Mouse (Mus musculus) hindbrain, embryonic 10.5 days (tissue): ENCODE data around the gene Pitpnm2. TPM values are rescaled to one million over a fixed set of nuclear protein-coding genes. Genes with fewer than 3 reads are reported as not detected.
A peak's percentile ranks its signal among the peaks of the same experiment; 100 is the strongest.

Experiments
- DNase-seq: peaks from one replicate; pipeline ENCODE4 v3.0.0-alpha.2; 2017; ENCODE audit warnings: low spot score
- H3K27ac ChIP-seq: fragments of 300-500 bp; sonication (generic); 2 replicates; pipeline ENCODE4 v1.5.1; 2016; ENCODE audit warnings: mild to moderate bottlenecking, moderate library complexity
- H3K27me3 ChIP-seq: fragments of 300-500 bp; sonication (generic); 2 replicates; pipeline ENCODE4 v1.6.1; 2016; ENCODE audit warnings: mild to moderate bottlenecking; ENCODE audit not compliant: poor library complexity, insufficient read depth, severe bottlenecking
- H3K36me3 ChIP-seq: fragments of 300-500 bp; sonication (generic); 2 replicates; pipeline ENCODE4 v1.6.1; 2016; ENCODE audit warnings: mild to moderate bottlenecking, moderate library complexity
- H3K4me1 ChIP-seq: fragments of 300-500 bp; sonication (generic); replicated peaks from 2 replicates; pipeline ENCODE4 v1.6.1; 2016; ENCODE audit warnings: mild to moderate bottlenecking
- H3K4me3 ChIP-seq: fragments of 300-500 bp; sonication (generic); 2 replicates; pipeline ENCODE4 v1.5.1; 2016; ENCODE audit warnings: mild to moderate bottlenecking, moderate library complexity
- H3K9me3 ChIP-seq: fragments of 300-500 bp; sonication (generic); 2 replicates; pipeline ENCODE4 v1.6.1; 2016; ENCODE audit warnings: mild to moderate bottlenecking, moderate library complexity
- WGBS: fragments of 180-500 bp; shearing (Covaris S2); methylation state at CpG from one replicate; pipeline ENCODE4 v1.1.7; 2016; 5-methylcytosine and 5-hydroxymethylcytosine counted together
- polyA plus RNA-seq: library from polyadenylated mRNA; unstranded; fragments of >200 nt; fragmentation: Nextera tagmentation; extraction: Ambion mirVana; gene quantifications from 2 replicates; pipeline ENCODE4 v1.2.1, GENCODE M21; 2016

Pitpnm2 gene
- polyA plus RNA-seq, 1 experiment from 2014 or later = 3.6 TPM

DNA sequence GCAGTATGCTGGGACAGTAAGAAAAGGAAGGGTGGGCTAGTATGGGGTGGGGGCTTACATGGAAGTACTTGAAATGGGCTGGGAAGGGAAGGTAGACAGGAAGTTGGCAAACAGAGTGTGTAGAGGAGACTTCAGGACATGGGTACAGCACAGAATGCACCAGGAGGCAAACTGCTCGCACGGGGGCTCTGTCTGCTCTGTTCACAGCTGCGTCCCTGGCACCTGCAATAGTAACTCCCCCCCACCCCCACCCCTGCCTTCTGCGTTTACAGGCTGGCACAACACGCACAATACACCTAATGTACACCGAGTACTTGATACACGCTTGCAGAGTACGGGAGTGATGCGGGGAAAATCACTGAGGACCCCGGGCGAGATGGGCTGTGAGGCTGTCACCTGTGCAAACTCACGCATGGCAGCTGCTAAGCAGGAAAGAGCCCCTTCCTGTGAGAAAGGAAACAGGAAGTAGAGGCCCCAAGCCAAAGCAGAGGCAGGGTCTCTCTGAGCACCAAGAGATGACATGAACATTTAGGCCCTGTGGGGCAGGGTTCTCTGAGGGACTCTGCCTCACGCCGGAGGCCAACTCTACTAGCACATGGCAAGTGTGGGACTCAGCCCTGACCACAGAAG is 34.9 kb downstream of the Pitpnm2 start:
- H3K27ac ChIP-seq = peak overlapping the region; percentile 50; the same call in 1 of the 2 replicates
- H3K36me3 ChIP-seq = peaks cover 6% of the 10 kb centered on the region
- no peak for DNase-seq
- 92% methylated on average over 14 of the region's 14 CpGs for WGBS
- H3K4me3 ChIP-seq = no peak overlapping the region
- H3K27me3 ChIP-seq = no peaks in the 10 kb centered on the region
- no peaks in the 10 kb centered on the region for H3K9me3 ChIP-seq
- H3K4me1 ChIP-seq = peaks cover 46% of the 10 kb centered on the region

- Histone ChIP-seq H3K4me1 (peaks cover 45% of the 10 kb centered on the region), H3K27me3 (no peaks in the 10 kb centered on the region), H3K9me3 (no peaks in the 10 kb centered on the region), H3K36me3 (peaks cover 6% of the 10 kb centered on the region), H3K27ac (peak overlapping the region; percentile 77), H3K4me3 (no peak overlapping the region)
- WGBS = 85% methylated on average over 13 of the region's 13 CpGs
- no peak for DNase-seq
Measured at GRCm38 (mm10) chr5:124213588-124214469, 35.7 kb downstream of the Pitpnm2 start.

DNA sequence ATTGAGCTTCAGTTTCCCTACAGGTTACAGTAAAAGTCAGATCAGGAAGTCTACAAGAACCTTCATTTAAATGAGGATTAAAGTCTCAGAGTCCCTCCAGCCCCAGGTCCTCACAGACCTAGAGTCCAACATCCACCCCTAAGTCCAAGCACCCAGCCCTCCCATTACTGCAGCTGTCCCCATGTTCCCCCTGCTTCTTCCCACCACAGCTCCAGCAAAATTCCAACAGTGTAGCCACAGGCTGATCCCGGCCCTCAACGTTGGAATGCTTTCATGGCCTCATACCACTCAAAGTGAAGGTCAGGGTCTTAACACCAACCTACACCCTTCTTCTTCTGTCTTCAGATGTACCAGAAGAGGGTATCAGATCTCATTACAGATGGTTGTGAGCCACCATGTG is 37.9 kb downstream of the Pitpnm2 start:
- H3K4me3 ChIP-seq = no peak overlapping the region
- 87% methylated on average over 2 of the region's 2 CpGs for WGBS
- no peaks in the 10 kb centered on the region for H3K27me3 ChIP-seq
- H3K9me3 ChIP-seq = no peaks in the 10 kb centered on the region
- no peak for DNase-seq
- H3K36me3 ChIP-seq = peaks cover 6% of the 10 kb centered on the region
- no peak overlapping the region; the same call in 1 of the 2 replicates for H3K27ac ChIP-seq
- H3K4me1 ChIP-seq = peaks cover 50% of the 10 kb centered on the region

- Histone ChIP-seq H3K4me3 (no peak overlapping the region), H3K27ac (peak overlapping the region; percentile 56), H3K36me3 (peaks cover 6% of the 10 kb centered on the region), H3K9me3 (no peaks in the 10 kb centered on the region), H3K27me3 (no peaks in the 10 kb centered on the region), H3K4me1 (peaks cover 54% of the 10 kb centered on the region)
- no peak for DNase-seq
- 86% methylated on average over 8 of the region's 8 CpGs for WGBS
Measured at GRCm38 (mm10) chr5:124211234-124211633, 38.3 kb downstream of the Pitpnm2 start.

DNA sequence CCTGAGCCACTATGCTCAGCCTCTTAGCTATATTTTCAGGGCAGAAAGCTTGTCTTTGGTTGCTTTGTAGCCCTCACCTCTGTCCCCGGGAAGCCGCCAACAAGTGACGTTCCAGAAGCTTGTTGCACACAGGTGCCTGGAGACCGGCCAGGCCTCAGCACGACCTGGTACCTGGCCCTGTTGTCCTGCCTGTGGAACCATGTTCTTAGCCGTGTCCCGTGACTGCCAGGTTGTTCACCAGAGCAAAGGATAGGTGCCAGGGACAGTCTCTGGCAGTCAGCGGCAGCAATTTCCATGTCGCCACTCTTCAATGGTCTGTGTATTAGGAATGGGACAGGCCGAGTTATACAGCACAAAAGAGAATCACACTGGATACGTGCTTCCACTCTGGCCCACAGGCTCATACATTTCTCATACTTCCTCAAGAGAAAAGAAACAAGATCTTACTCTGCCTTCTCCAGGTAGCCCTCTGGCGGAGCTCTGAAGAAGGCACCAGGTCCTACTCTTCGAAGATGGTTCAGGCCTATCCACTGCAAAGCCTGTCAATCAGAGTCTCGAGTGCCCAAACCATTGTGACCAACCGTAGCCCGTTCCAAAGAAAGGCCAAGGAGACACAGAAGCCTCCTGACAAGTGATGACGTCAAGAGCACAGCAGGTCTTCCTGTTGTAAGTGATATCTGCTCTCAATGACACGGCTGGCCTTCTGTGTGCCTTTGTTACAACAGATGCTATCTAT is 39.1 kb downstream of the Pitpnm2 start:
- DNase-seq = peak; percentile 40
- 65% methylated on average over 18 of the region's 18 CpGs for WGBS

GRCm38 (mm10) chr5:124209850-124210249 is 39.7 kb downstream of the Pitpnm2 start:
- peaks cover 62% of the 10 kb centered on the region for H3K4me1 ChIP-seq
- WGBS = 61% methylated on average over 6 of the region's 6 CpGs
- no peaks in the 10 kb centered on the region for H3K27me3 ChIP-seq
- no peaks in the 10 kb centered on the region for H3K36me3 ChIP-seq
- no peak overlapping the region for H3K4me3 ChIP-seq
- no peak for DNase-seq
- H3K9me3 ChIP-seq = no peaks in the 10 kb centered on the region
- H3K27ac ChIP-seq = 0 out of 2 replicates have a peak overlapping the region, but pooled peaks have one; percentile 45

More for the DNA sequence above, 39.1 kb downstream of the Pitpnm2 start:
- H3K36me3 ChIP-seq = peaks cover 1% of the 10 kb centered on the region
- H3K27me3 ChIP-seq = no peaks in the 10 kb centered on the region
- H3K4me1 ChIP-seq = peaks cover 61% of the 10 kb centered on the region
- H3K9me3 ChIP-seq = no peaks in the 10 kb centered on the region
- no peak overlapping the region for H3K4me3 ChIP-seq
- peak overlapping the region; percentile 56; the same call in 1 of the 2 replicates for H3K27ac ChIP-seq

DNA sequence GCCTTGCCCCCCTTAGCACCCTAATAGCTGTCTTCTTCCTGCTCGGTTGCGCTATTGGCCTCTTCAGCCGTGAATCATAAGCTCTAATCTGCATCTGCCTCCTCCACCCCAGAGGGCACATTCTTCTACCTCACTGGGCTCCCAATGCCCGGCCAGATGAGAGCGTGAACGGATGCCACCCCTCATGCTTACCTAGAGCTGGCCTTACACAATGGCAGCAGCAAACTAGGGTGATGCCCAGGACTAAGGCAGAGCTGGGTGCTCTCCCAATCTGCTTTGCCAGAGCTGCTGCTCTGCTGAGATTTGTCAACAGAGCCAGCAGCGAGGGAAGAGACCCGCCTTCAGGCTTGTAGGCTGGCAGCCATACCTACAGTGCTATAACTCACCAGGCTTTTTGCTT is 41.5 kb downstream of the Pitpnm2 start:
- DNase-seq = no peak
- Histone ChIP-seq H3K4me1 (peaks cover 67% of the 10 kb centered on the region), H3K36me3 (no peaks in the 10 kb centered on the region), H3K9me3 (no peaks in the 10 kb centered on the region), H3K27ac (peak overlapping the region; percentile 67), H3K27me3 (no peaks in the 10 kb centered on the region), H3K4me3 (no peak overlapping the region)
- 80% methylated on average over 8 of the region's 8 CpGs for WGBS

GRCm38 (mm10) chr5:124206481-124207038 is 43.0 kb downstream of the Pitpnm2 start:
- Histone ChIP-seq H3K4me3 (no peak overlapping the region), H3K27me3 (no peaks in the 10 kb centered on the region), H3K27ac (peak overlapping the region; percentile 67), H3K4me1 (peaks cover 82% of the 10 kb centered on the region), H3K9me3 (no peaks in the 10 kb centered on the region), H3K36me3 (no peaks in the 10 kb centered on the region)
- DNase-seq = peak; percentile 29
- WGBS = 53% methylated on average over 13 of the region's 13 CpGs

DNA sequence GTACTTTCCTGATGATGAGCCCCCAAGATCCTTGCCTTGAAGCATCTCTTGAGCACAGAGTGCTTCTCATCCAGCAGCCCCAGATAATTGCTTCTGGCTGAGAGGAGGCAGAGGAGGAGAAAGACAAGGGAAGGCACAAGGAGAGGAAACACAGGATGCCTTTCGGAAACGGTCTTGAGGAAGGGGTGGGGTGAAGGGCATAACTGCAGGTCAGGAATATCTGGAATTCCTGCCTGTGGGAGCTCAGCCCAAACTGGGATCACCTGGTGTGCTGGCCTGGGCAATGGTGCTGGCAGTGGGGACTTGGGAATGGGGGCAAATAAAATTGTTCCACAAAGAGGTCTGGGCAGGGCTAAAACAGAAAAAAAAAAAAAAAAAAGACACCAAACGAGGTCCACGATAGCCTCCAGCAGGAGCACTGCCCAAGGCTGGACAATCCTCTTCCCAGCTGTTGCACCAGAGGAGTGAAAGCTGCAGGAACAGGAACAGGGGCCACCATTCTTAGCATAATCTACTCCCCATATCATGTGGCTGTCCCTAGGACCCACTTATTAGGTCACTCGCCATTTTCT is 43.7 kb downstream of the Pitpnm2 start:
- Histone ChIP-seq H3K27me3 (no peaks in the 10 kb centered on the region), H3K9me3 (no peaks in the 10 kb centered on the region), H3K4me1 (peaks cover 77% of the 10 kb centered on the region), H3K4me3 (no peak overlapping the region), H3K36me3 (no peaks in the 10 kb centered on the region), H3K27ac (peak overlapping the region; percentile 67)
- no peak for DNase-seq
- WGBS = 51% methylated on average over 5 of the region's 5 CpGs

GRCm38 (mm10) chr5:124205211-124205610 is 44.3 kb downstream of the Pitpnm2 start:
- no peak for DNase-seq
- 64% methylated on average over 9 of the region's 9 CpGs for WGBS
- H3K9me3 ChIP-seq = no peaks in the 10 kb centered on the region
- 0 out of 2 replicates have a peak overlapping the region, but pooled peaks have one; percentile 67 for H3K27ac ChIP-seq
- no peak overlapping the region for H3K4me3 ChIP-seq
- no peaks in the 10 kb centered on the region for H3K27me3 ChIP-seq
- H3K4me1 ChIP-seq = peaks cover 77% of the 10 kb centered on the region
- H3K36me3 ChIP-seq = no peaks in the 10 kb centered on the region

GRCm38 (mm10) chr5:124204127-124204794 is 45.3 kb downstream of the Pitpnm2 start:
- Histone ChIP-seq H3K9me3 (no peaks in the 10 kb centered on the region), H3K4me1 (peaks cover 78% of the 10 kb centered on the region), H3K27ac (peak overlapping the region; percentile 45; the same call in 1 of the 2 replicates), H3K4me3 (no peak overlapping the region), H3K27me3 (no peaks in the 10 kb centered on the region), H3K36me3 (0 out of 2 replicates have a peak, but pooled peaks cover 3% of the 10 kb centered on the region)
- 84% methylated on average over 9 of the region's 9 CpGs for WGBS
- no peak for DNase-seq
